12 mouse cellular contexts compared by ENCODE assay signal in the genomic region with DNA sequence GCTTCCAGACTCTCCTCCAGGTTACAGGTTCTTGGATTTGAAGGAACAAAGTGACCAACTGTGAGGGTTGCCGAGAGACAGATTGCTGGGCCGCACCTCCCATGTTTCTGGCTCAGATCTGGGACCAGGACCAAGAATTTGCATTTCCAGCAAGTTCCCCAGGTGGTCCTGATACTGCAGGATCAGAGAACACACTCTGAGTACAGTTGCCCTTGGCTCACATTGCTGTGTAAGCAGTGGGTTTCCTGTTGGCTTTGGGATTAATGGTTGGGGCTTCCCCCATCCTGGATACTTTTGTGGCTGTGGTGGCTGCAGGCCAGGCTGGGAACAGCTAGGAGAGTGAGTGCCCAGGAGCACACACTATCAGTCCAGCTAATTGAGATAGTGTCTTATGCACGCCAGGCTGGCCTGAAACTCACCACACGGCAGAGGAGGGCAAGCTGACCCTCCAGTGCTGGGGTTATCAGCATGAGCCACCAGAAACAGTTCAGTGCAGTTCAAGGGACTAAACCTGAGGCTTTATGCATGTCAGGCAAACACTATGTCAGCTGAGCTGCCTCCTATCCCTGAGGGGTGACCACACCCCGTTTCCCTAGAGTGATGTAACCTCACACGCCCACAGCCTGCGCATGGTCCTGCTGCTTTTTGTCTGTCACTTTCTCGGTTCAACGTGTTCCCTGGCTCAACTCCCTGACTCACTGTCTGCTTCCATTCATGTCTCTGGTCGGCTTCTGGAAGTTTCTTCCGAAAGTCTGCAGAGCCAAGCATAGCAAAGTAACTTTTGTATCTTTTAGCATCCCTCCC. TPM values are rescaled to one million over a fixed set of nuclear protein-coding genes. Genes with fewer than 3 reads are reported as not detected.
DNase-seq lines count a peak whose midpoint lies in the region; ATAC-seq and TF ChIP-seq lines count a peak whose summit lies in the region.
"Had no signal": no experiment of that assay in that cellular context is flagged by ENCODE, and none has a peak within 500 bp of the region (broad histone marks: within the 10 kb centered on the region; RNA-seq: fewer than 3 reads in every experiment).

No protein-coding gene starts in this region.

- TF ChIP-seq POLR2A in brain, embryonic 14.5 days (IDR thresholded peaks at IDR 0.05; ENCODE audit: borderline replicate concordance, extremely low read depth, insufficient read depth, insufficient read length, poor library complexity, severe bottlenecking) = no peak

- peaks cover 68% of the 10 kb centered on the region for H3K27me3 ChIP-seq in intestine, embryonic 15.5 days (replicated peaks)

- H3K9ac ChIP-seq in intestine, embryonic 15.5 days = no peak overlapping the region
- H3K9ac ChIP-seq: heart, embryonic 13.5 days had no signal

- H3K36me3 ChIP-seq in intestine, embryonic 15.5 days = no peaks in the 10 kb centered on the region
- H3K36me3 ChIP-seq: heart, embryonic 13.5 days; midbrain, embryonic 10.5 days had no signal

- ATAC-seq in CD4-positive, CD25-positive, alpha-beta regulatory T cell, adult 4 months = no peak
- no peak for ATAC-seq in intestine, embryonic 15.5 days

- peak; percentile 43 to 47 for DNase-seq in lung, adult 18-20 months
- DNase-seq in lung, postnatal 10 days = no peak
- peak; percentile 69 for DNase-seq in brain, embryonic 14.5 days (ENCODE audit: low read depth)
- DNase-seq in cerebellum, postnatal 25 days = peak; percentile 86 to 88
- peak; percentile 51 to 86 for DNase-seq in left cerebral cortex, postnatal 14 days (ENCODE audit: low spot score in 2 of 2)
- no peak for DNase-seq in adrenal gland, postnatal 4 days (ENCODE audit: low spot score in 2 of 2)

- H3K9me3 ChIP-seq in intestine, embryonic 15.5 days = no peaks in the 10 kb centered on the region
- H3K9me3 ChIP-seq: heart, embryonic 13.5 days; midbrain, embryonic 10.5 days had no signal

- H3K4me2 ChIP-seq in intestine, embryonic 15.5 days (replicated peaks) = no peak overlapping the region
- H3K4me2 ChIP-seq: heart, embryonic 13.5 days had no signal

- WGBS in intestine, embryonic 15.5 days = 40% methylated on average over 11 of the region's 11 CpGs

- no peaks in the 10 kb centered on the region for H3K4me1 ChIP-seq in intestine, embryonic 15.5 days (replicated peaks)

- no peak for TF ChIP-seq CTCF in brain, embryonic 14.5 days (IDR thresholded peaks at IDR 0.05; ENCODE audit: borderline replicate concordance, extremely low read depth, insufficient read depth, insufficient read length)

- no peak overlapping the region for H3K27ac ChIP-seq in intestine, embryonic 15.5 days
- H3K27ac ChIP-seq: heart, embryonic 13.5 days; midbrain, embryonic 10.5 days had no signal

- no peak overlapping the region for H3K4me3 ChIP-seq in intestine, embryonic 15.5 days (replicated peaks)
- H3K4me3 ChIP-seq: heart, embryonic 13.5 days; midbrain, embryonic 10.5 days had no signal

- intact Hi-C loops in left cerebral cortex, postnatal 14 days (cut with DNase I) = loop anchor here (2.0 to 10.0 kb wide), 5 partner anchors 112 to 411 kb away; partner anchors contain the start of genes Cdh22 and Slc12a5

RNA-seq across cellular contexts. Expression of gene 1700025C18Rik, which starts 16.3 kb away (rescaled TPM):
- polyA plus RNA-seq in brain, embryonic 14.5 days (2012; rRNA removed) = not detected in 2 replicates
- not detected for total RNA-seq in left cerebral cortex, postnatal 14 days (2021)
- total RNA-seq in adrenal gland, postnatal 4 days (2021) = not detected
- polyA plus RNA-seq in CD4-positive, CD25-positive, alpha-beta regulatory T cell, adult 4 months (2017; shearing (Covaris generic)) = not detected
- polyA plus RNA-seq in intestine, embryonic 15.5 days (2015; fragmentation: Nextera tagmentation; extraction: Ambion mirVana) = not detected in 2 replicates
- total RNA-seq: left cerebral cortex, postnatal 10 days had no signal
- polyA plus RNA-seq: cortical plate, adult 2 months; heart, embryonic 13.5 days; midbrain, embryonic 10.5 days had no signal

RNA-seq across cellular contexts. Expression of gene Cd40, which starts 18.9 kb away (rescaled TPM):
- 8.4 and 8.7 TPM in 2 replicates for polyA plus RNA-seq in brain, embryonic 14.5 days (2012; rRNA removed)
- 1 to 10 TPM in 1 of 2 experiments, under 1 TPM in 1; 0.82 to 1.4 TPM for total RNA-seq in left cerebral cortex, postnatal 14 days (2021)
- 1 to 10 TPM; 6.3 to 8.5 TPM for total RNA-seq in adrenal gland, postnatal 4 days (2021)
- 1 to 10 TPM; 1.6 to 6.0 TPM for polyA plus RNA-seq in CD4-positive, CD25-positive, alpha-beta regulatory T cell, adult 4 months (2017; shearing (Covaris generic))
- polyA plus RNA-seq in intestine, embryonic 15.5 days (2015; fragmentation: Nextera tagmentation; extraction: Ambion mirVana) = 8.5 and 9.3 TPM in 2 replicates

RNA-seq across cellular contexts. Expression of gene Ncoa5, which starts 39.6 kb away (rescaled TPM):
- polyA plus RNA-seq in brain, embryonic 14.5 days (2012; rRNA removed) = 128 and 143 TPM in 2 replicates
- total RNA-seq in left cerebral cortex, postnatal 14 days (2021) = 10 to 100 TPM; 53.2 to 54.6 TPM
- 10 to 100 TPM; 43.7 to 50.1 TPM for total RNA-seq in adrenal gland, postnatal 4 days (2021)
- polyA plus RNA-seq in CD4-positive, CD25-positive, alpha-beta regulatory T cell, adult 4 months (2017; shearing (Covaris generic)) = 10 to 100 TPM; 28.6 to 49.0 TPM
- 47.4 and 48.8 TPM in 2 replicates for polyA plus RNA-seq in intestine, embryonic 15.5 days (2015; fragmentation: Nextera tagmentation; extraction: Ambion mirVana)

Comparison
In these comparisons a context has a peak if more than half of its experiments do, and no peak if none do; other contexts are left out.
1. DNase-seq: peak in lung, adult 18-20 months (2 of 2), brain, embryonic 14.5 days (single experiment), cerebellum, postnatal 25 days (2 of 2) and left cerebral cortex, postnatal 14 days (2 of 2); none in lung, postnatal 10 days (single experiment) and adrenal gland, postnatal 4 days (0 of 2).